Mouse (Mus musculus): ENCODE results near the gene Cnnm2. TPM values are rescaled to one million over a fixed set of nuclear protein-coding genes. Genes with fewer than 3 reads are reported as not detected.

Cnnm2 gene
- polyA plus RNA-seq, 1 experiment from 2014 or later, result 3.9 TPM

- Histone ChIP-seq H3K4me3 (replicated peaks) (no peak overlapping the region), H3K9me3 (no peaks in the 10 kb centered on the region), H3K27me3 (no peaks in the 10 kb centered on the region), H3K36me3 (replicated peaks) (no peaks in the 10 kb centered on the region), H3K4me1 (no peaks in the 10 kb centered on the region), H3K9ac (no peak overlapping the region), H3K27ac (no peak overlapping the region), H3K4me2 (no peak overlapping the region)
- WGBS, result 81% methylated on average over 5 of the region's 5 CpGs
- ATAC-seq (ENCODE audit: low FRiP score), result no peak
Measured at GRCm38 (mm10) chr19:46784038-46784437, 22.6 kb downstream of the Cnnm2 start.

- Histone ChIP-seq H3K9me3 (no peaks in the 10 kb centered on the region), H3K27me3 (no peaks in the 10 kb centered on the region), H3K27ac (no peak overlapping the region), H3K4me2 (no peak overlapping the region), H3K36me3 (replicated peaks) (no peaks in the 10 kb centered on the region), H3K4me1 (no peaks in the 10 kb centered on the region), H3K4me3 (replicated peaks) (no peak overlapping the region), H3K9ac (no peak overlapping the region)
- ATAC-seq (ENCODE audit: low FRiP score), result no peak
- WGBS, result 88% methylated on average over 6 of the region's 6 CpGs
Measured at GRCm38 (mm10) chr19:46784502-46784901, 23.1 kb downstream of the Cnnm2 start.

- no peaks in the 10 kb centered on the region for H3K9me3 ChIP-seq
- ATAC-seq (ENCODE audit: low FRiP score), result no peak
- H3K4me3 ChIP-seq (replicated peaks), result no peak overlapping the region
- H3K27ac ChIP-seq, result no peak overlapping the region
- H3K4me1 ChIP-seq, result no peaks in the 10 kb centered on the region
- H3K9ac ChIP-seq, result no peak overlapping the region
- H3K36me3 ChIP-seq (replicated peaks), result no peaks in the 10 kb centered on the region
- WGBS, result 85% methylated on average over 4 of the region's 4 CpGs
- no peaks in the 10 kb centered on the region for H3K27me3 ChIP-seq
- no peak overlapping the region for H3K4me2 ChIP-seq
Measured at GRCm38 (mm10) chr19:46785633-46786032, 24.2 kb downstream of the Cnnm2 start.

GRCm38 (mm10) chr19:46789782-46790181 is 28.4 kb downstream of the Cnnm2 start:
- ATAC-seq (ENCODE audit: low FRiP score), result no peak
- WGBS, result 98% methylated on average over 1 of the region's 1 CpGs

GRCm38 (mm10) chr19:46791360-46791759 is 30.0 kb downstream of the Cnnm2 start:
- H3K36me3 ChIP-seq (replicated peaks), result no peaks in the 10 kb centered on the region
- no peaks in the 10 kb centered on the region for H3K27me3 ChIP-seq
- ATAC-seq (ENCODE audit: low FRiP score), result no peak
- no peaks in the 10 kb centered on the region for H3K9me3 ChIP-seq
- WGBS, result 93% methylated on average over 7 of the region's 7 CpGs
- no peak overlapping the region for H3K4me3 ChIP-seq (replicated peaks)
- no peak overlapping the region for H3K4me2 ChIP-seq
- H3K27ac ChIP-seq, result no peak overlapping the region
- H3K9ac ChIP-seq, result no peak overlapping the region
- peaks cover 5% of the 10 kb centered on the region; the same call in 1 of the 2 replicates for H3K4me1 ChIP-seq

More at GRCm38 (mm10) chr19:46789782-46790181, 28.4 kb downstream of the Cnnm2 start:
- no peak overlapping the region for H3K27ac ChIP-seq
- no peak overlapping the region for H3K4me3 ChIP-seq (replicated peaks)
- no peak overlapping the region for H3K9ac ChIP-seq
- H3K4me2 ChIP-seq, result no peak overlapping the region
- H3K27me3 ChIP-seq, result no peaks in the 10 kb centered on the region
- peaks cover 5% of the 10 kb centered on the region; the same call in 1 of the 2 replicates for H3K4me1 ChIP-seq
- no peaks in the 10 kb centered on the region for H3K36me3 ChIP-seq (replicated peaks)
- H3K9me3 ChIP-seq, result no peaks in the 10 kb centered on the region

- Histone ChIP-seq H3K27me3 (no peaks in the 10 kb centered on the region), H3K4me2 (no peak overlapping the region), H3K9me3 (no peaks in the 10 kb centered on the region), H3K36me3 (replicated peaks) (no peaks in the 10 kb centered on the region), H3K9ac (no peak overlapping the region), H3K4me1 (peaks cover 5% of the 10 kb centered on the region; the same call in 1 of the 2 replicates), H3K27ac (no peak overlapping the region), H3K4me3 (replicated peaks) (no peak overlapping the region)
- ATAC-seq (ENCODE audit: low FRiP score), result no peak
- WGBS, result 71% methylated on average over 8 of the region's 8 CpGs
Measured at GRCm38 (mm10) chr19:46791921-46792320, 30.5 kb downstream of the Cnnm2 start.

- H3K4me1 ChIP-seq, result peaks cover 5% of the 10 kb centered on the region; the same call in 1 of the 2 replicates
- H3K27ac ChIP-seq, result no peak overlapping the region
- no peak overlapping the region for H3K4me3 ChIP-seq (replicated peaks)
- H3K36me3 ChIP-seq (replicated peaks), result no peaks in the 10 kb centered on the region
- no peaks in the 10 kb centered on the region for H3K27me3 ChIP-seq
- WGBS, result 87% methylated on average over 3 of the region's 3 CpGs
- no peak overlapping the region for H3K9ac ChIP-seq
- ATAC-seq (ENCODE audit: low FRiP score), result no peak
- no peak overlapping the region for H3K4me2 ChIP-seq
- H3K9me3 ChIP-seq, result no peaks in the 10 kb centered on the region
Measured at GRCm38 (mm10) chr19:46792480-46792879, 31.1 kb downstream of the Cnnm2 start.

GRCm38 (mm10) chr19:46794181-46794580 is 32.8 kb downstream of the Cnnm2 start:
- H3K27ac ChIP-seq, result no peak overlapping the region
- 83% methylated on average over 8 of the region's 8 CpGs for WGBS
- H3K4me1 ChIP-seq, result peaks cover 5% of the 10 kb centered on the region; the same call in 1 of the 2 replicates
- H3K4me2 ChIP-seq, result no peak overlapping the region
- no peak for ATAC-seq (ENCODE audit: low FRiP score)
- no peaks in the 10 kb centered on the region for H3K27me3 ChIP-seq
- H3K4me3 ChIP-seq (replicated peaks), result no peak overlapping the region
- no peak overlapping the region for H3K9ac ChIP-seq
- H3K36me3 ChIP-seq (replicated peaks), result no peaks in the 10 kb centered on the region
- no peaks in the 10 kb centered on the region for H3K9me3 ChIP-seq

GRCm38 (mm10) chr19:46799903-46800583 is 38.6 kb downstream of the Cnnm2 start:
- ATAC-seq (ENCODE audit: low FRiP score), result no peak
- Histone ChIP-seq H3K4me1 (peaks cover 3% of the 10 kb centered on the region; the same call in 1 of the 2 replicates), H3K27me3 (no peaks in the 10 kb centered on the region), H3K4me3 (replicated peaks) (no peak overlapping the region), H3K4me2 (no peak overlapping the region), H3K9me3 (no peaks in the 10 kb centered on the region), H3K27ac (no peak overlapping the region), H3K9ac (no peak overlapping the region), H3K36me3 (replicated peaks) (no peaks in the 10 kb centered on the region)
- 94% methylated on average over 4 of the region's 4 CpGs for WGBS

GRCm38 (mm10) chr19:46801492-46801891 is 40.1 kb downstream of the Cnnm2 start:
- ATAC-seq (ENCODE audit: low FRiP score), result no peak
- Histone ChIP-seq H3K9me3 (no peaks in the 10 kb centered on the region), H3K27ac (no peak overlapping the region), H3K4me3 (replicated peaks) (no peak overlapping the region), H3K27me3 (no peaks in the 10 kb centered on the region), H3K36me3 (replicated peaks) (no peaks in the 10 kb centered on the region), H3K9ac (no peak overlapping the region), H3K4me2 (no peak overlapping the region), H3K4me1 (peaks cover 3% of the 10 kb centered on the region; the same call in 1 of the 2 replicates)
- 88% methylated on average over 7 of the region's 7 CpGs for WGBS

- no peaks in the 10 kb centered on the region for H3K27me3 ChIP-seq
- no peak overlapping the region for H3K4me3 ChIP-seq (replicated peaks)
- H3K4me1 ChIP-seq, result peaks cover 3% of the 10 kb centered on the region; the same call in 1 of the 2 replicates
- H3K4me2 ChIP-seq, result no peak overlapping the region
- no peak overlapping the region for H3K27ac ChIP-seq
- 78% methylated on average over 9 of the region's 9 CpGs for WGBS
- H3K36me3 ChIP-seq (replicated peaks), result no peaks in the 10 kb centered on the region
- H3K9me3 ChIP-seq, result no peaks in the 10 kb centered on the region
- H3K9ac ChIP-seq, result no peak overlapping the region
- no peak for ATAC-seq (ENCODE audit: low FRiP score)
Measured at GRCm38 (mm10) chr19:46802306-46802705, 40.9 kb downstream of the Cnnm2 start.

- Histone ChIP-seq H3K36me3 (replicated peaks) (no peaks in the 10 kb centered on the region), H3K27me3 (no peaks in the 10 kb centered on the region), H3K4me2 (no peak overlapping the region), H3K27ac (no peak overlapping the region), H3K4me3 (replicated peaks) (no peak overlapping the region), H3K9me3 (no peaks in the 10 kb centered on the region), H3K9ac (no peak overlapping the region), H3K4me1 (peaks cover 3% of the 10 kb centered on the region; the same call in 1 of the 2 replicates)
- no peak for ATAC-seq (ENCODE audit: low FRiP score)
- WGBS, result 64% methylated on average over 2 of the region's 2 CpGs
Measured at GRCm38 (mm10) chr19:46803732-46804131, 42.3 kb downstream of the Cnnm2 start.

GRCm38 (mm10) chr19:46804751-46805150 is 43.4 kb downstream of the Cnnm2 start:
- Histone ChIP-seq H3K27me3 (no peaks in the 10 kb centered on the region), H3K36me3 (replicated peaks) (no peaks in the 10 kb centered on the region), H3K4me2 (no peak overlapping the region), H3K9me3 (no peaks in the 10 kb centered on the region), H3K27ac (no peak overlapping the region), H3K4me3 (replicated peaks) (no peak overlapping the region), H3K9ac (no peak overlapping the region), H3K4me1 (peaks cover 3% of the 10 kb centered on the region; the same call in 1 of the 2 replicates)
- 94% methylated on average over 6 of the region's 6 CpGs for WGBS
- ATAC-seq (ENCODE audit: low FRiP score), result no peak

Data from forebrain, embryonic 12.5 days (tissue).